Mouse (Mus musculus) embryo, embryonic 10.5 days (tissue): ENCODE measurements around the gene 1700029F12Rik.
A peak's percentile ranks its signal among the peaks of the same experiment; 100 is the strongest.
"Not testable (repeated sequence)": the region's sequence is repeated elsewhere in the genome, so short reads cannot be mapped to it uniquely, and the experiment has no call there.

ENCODE experiments used
- DNase-seq: peaks from one replicate; pipeline ENCODE4 v3.0.0-alpha.2; 2015; ENCODE audit warnings: low spot score

The 1700029F12Rik gene

GRCm38 (mm10) chr13:97034262-97034661 lies at the start of gene 1700029F12Rik:
Gene 1700029F12Rik, minus strand, starts transcription at chr13:97034362.
- no peak for DNase-seq

DNA sequence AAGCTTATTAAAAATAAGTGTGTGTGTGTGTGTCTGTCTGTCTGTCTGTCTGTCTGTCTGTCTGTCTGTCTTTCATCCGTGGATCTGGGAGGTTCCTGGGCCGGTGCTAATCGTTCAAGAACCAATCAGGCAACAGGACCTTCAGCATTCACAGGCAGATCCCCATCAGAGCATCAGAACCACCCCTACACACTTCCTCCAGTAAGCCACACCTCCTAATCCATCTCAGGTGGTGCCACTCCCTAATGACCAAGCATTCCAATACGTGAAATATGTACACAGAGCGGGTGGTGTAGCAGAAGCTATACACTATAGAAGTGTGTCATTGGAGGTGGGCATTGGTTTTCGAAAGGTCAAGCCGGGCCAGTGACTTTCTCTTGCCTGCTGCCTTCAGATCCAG lies 48.3 kb upstream of the 1700029F12Rik start:
- no peak for DNase-seq

- no peak for DNase-seq
Observed at GRCm38 (mm10) chr13:97080615-97081014, 46.5 kb upstream of the 1700029F12Rik start.

- DNase-seq: no peak
Observed at GRCm38 (mm10) chr13:97080201-97080600, 46.0 kb upstream of the 1700029F12Rik start.

- no peak for DNase-seq
Observed at GRCm38 (mm10) chr13:97077556-97077955, 43.4 kb upstream of the 1700029F12Rik start.

- no peak for DNase-seq
Observed at GRCm38 (mm10) chr13:97073497-97073896, 39.3 kb upstream of the 1700029F12Rik start.

- peak; percentile 66 for DNase-seq
Observed at GRCm38 (mm10) chr13:97071626-97072241, 37.6 kb upstream of the 1700029F12Rik start.

DNA sequence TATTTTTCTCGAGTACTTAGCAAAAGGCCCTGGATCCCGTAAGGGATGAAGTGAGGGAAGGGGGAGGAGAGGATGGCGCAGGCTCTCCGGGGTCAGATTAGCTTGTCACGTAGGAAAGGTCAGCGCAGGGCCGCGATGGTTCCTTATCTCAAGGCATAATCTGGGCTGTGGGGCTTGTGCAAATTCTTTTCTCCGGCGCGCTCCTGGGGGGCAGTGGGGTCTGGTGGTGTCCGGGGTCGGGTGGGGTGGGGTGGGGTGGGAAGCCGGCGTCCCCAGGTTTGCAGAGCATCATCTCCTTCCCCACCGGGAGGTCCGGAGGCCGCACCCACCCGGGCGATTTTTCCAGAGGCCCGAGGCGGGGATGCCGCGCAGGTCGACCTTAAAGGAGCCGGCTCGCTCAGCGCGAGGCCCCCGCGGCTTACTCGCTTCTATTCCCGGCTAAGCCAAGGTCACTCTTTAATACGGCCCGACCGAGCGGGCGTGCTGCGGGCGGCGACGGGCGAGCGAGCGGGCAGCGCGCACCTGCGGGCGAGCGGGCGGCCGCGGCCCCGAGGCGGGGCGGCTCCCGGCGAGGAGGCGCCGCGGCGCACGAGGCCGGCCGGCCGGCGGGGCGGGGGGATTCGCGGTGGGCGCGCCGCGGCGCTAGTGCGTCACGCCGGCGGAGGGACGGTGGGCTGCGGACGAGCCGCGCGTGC lies 36.9 kb upstream of the 1700029F12Rik start:
- DNase-seq: peak; percentile 77

GRCm38 (mm10) chr13:97068151-97068550 lies 34.0 kb upstream of the 1700029F12Rik start:
- no peak for DNase-seq

DNA sequence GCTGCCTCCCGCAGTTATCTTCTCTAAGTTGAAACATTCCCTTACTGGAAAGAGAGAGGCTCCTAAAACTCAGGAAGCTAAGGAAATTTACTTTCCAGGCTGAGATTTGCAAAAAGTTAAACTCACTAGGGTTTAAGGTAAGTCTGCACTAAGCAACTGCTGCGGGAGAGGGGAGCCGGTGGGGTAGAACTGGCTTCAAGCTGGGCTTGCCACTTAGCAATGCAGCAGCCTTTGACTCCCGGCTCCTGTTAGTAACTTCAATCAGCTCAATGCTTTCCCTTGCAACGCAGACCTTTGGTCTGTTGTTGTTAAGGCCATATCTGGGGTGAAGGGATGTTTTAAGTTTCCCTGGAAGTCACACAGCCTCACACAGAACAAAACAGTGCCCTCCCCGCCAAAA lies 33.5 kb upstream of the 1700029F12Rik start:
- DNase-seq: peak; percentile 43

DNA sequence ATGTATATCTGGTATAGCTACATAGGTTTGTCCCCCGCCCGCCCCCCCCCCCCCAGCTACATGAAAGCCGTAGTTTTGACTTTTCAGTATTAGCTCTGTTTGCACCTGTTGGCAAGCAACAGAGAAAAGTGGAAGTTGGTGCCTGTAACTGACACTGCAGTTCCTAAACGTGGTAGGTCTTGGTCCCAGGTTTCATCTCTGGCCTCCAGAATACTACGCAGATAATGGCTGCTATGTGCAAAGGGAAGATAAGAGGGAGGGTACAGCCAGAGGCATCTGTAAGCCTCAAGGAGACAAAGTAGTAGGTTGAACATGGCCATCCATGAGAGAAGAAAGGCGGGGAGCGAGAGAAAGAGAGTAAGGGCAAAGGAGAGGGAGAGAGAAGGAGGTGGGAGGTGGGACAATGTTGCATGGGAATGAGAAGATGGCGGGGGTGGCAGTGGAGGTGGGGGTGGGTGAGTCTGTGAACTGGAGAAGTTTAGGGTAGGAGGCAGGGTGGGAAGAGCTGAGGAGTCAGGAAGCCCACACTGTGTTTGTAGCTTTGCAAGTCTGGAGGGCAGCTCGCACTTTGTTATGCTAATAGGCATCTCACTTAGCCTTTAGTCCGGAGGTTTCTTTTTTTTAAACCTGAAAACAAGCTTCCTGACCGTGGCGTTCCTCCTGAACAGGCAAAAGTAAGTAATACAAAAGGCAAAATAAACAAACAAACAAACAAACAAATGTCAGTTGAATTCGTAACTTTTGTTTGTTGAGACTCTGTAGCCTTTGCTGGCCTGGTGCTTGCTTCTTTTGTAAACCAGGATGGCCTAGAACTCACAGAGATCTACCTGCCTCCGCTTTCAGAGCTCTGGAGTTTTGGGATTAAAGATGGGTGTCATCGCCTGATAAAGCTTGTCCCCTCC lies 32.7 kb upstream of the 1700029F12Rik start, which contains the start of gene Fam169a:
Gene Fam169a, plus strand, starts transcription at position 638 of the 902 bp plus-strand sequence.
- no peak for DNase-seq

GRCm38 (mm10) chr13:97064844-97065621 lies 30.9 kb upstream of the 1700029F12Rik start:
- not testable (repeated sequence) for DNase-seq

GRCm38 (mm10) chr13:97064413-97064812 lies 30.3 kb upstream of the 1700029F12Rik start:
- DNase-seq: no peak

DNA sequence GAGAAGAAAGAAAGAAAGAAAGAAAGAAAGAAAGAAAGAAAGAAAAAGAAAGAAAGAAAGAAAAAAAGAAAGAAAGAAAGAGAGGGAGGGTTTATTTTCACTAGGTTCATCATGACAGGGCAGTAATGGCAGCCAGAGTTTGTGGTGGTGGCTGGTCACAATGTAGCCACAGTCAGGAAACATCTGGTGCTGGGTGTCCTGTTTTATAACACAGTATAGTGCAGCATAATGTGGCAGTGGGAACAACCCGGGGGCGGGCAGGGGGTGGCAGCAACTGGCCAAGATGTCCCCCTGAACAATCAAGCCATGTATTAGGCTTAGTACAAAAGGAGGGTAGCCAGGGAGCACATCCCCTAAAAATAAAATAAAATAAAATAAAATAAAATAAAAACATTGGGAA lies 29.3 kb upstream of the 1700029F12Rik start:
- no peak for DNase-seq

DNA sequence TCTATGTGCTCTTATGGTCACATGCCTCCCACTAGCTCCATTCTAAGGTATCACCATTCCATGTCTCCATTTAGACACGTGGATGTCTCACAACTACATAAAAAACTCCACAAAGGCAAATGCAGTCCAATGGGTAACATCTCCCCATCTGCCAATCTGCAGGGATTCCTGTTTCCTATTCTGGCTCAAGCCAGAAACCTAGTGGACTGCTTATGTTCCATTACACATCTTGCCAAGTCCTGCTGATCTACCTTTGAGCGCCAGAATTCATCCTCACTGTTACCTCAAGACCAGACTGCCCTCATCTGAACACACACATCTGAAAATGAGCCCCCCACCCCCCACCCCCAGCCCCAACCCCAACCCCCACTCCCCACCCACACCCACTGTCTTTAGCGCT lies 28.0 kb upstream of the 1700029F12Rik start:
- DNase-seq: no peak

GRCm38 (mm10) chr13:97060331-97060730 lies 26.2 kb upstream of the 1700029F12Rik start:
- no peak for DNase-seq

DNA sequence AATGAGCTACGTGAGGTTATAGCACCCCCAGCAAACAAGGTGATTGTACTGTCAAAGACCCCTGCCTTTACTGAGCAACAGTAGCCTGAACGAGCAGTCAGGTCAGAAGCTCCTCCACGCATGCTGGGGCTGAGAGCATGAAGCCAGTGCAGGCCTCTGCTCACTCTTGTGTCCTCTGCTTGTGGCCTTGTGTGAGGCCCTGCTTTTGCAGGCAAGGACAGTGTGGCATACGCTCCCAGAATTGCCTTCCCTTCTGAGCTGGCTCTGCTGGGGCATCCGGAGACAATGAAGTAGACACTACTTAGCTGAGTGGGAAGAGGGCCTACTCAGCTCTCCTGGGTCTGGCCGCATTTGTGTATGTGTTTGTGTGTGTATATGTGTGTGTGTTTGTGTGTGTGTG lies 25.6 kb upstream of the 1700029F12Rik start:
- no peak for DNase-seq

DNA sequence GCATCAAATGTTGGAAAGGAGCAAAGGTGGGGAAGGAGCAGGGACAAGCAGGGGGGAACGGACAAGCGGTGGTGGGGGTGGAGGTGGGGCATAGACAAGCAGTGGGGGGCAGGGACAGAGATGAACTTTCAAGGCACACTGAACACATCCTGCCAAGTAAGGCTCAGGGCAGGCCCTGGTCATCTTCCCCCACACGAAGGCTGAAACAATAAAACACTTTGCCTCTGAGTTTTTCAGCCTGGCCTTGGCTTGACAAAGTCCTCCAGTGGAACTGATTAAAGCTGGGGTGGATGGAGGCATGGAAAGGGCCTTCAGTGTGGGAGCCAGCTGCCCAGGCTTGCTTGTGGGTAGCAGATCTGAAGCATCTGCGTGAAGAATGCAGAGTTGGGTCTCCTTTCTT lies 23.7 kb upstream of the 1700029F12Rik start:
- no peak for DNase-seq

- no peak for DNase-seq
Observed at GRCm38 (mm10) chr13:97053844-97054243, 19.7 kb upstream of the 1700029F12Rik start.

GRCm38 (mm10) chr13:97052667-97053066 lies 18.5 kb upstream of the 1700029F12Rik start:
- peak; percentile 93 for DNase-seq

GRCm38 (mm10) chr13:97051158-97051557 lies 17.0 kb upstream of the 1700029F12Rik start:
- DNase-seq: no peak

GRCm38 (mm10) chr13:97030075-97030474 lies 4.1 kb downstream of the 1700029F12Rik start:
- no peak for DNase-seq
